Mouse (Mus musculus) liver, embryonic 12.5 days (tissue): ENCODE measurements around the gene Pard3b. TPM values are rescaled to one million over a fixed set of nuclear protein-coding genes. Genes with fewer than 3 reads are reported as not detected.

Experiments
- ATAC-seq: fragments of 200-750 bp; cut with Nextera tagmentation; 2 replicates; pipeline ENCODE4 v1.8.0; 2017; ENCODE audit warnings: moderate number of reproducible peaks, mild to moderate bottlenecking, moderate library complexity
- H3K27ac ChIP-seq: fragments of 300-500 bp; sonication (generic); 2 replicates; pipeline ENCODE4 v1.5.1; 2016; ENCODE audit warnings: mild to moderate bottlenecking
- H3K27me3 ChIP-seq: fragments of 300-500 bp; sonication (generic); replicated peaks from 2 replicates; pipeline ENCODE4 v1.6.1; 2016; ENCODE audit warnings: mild to moderate bottlenecking, moderate library complexity
- H3K36me3 ChIP-seq: fragments of 300-500 bp; sonication (generic); 2 replicates; pipeline ENCODE4 v1.6.1; 2016; ENCODE audit warnings: mild to moderate bottlenecking, moderate library complexity
- H3K4me1 ChIP-seq: fragments of 300-500 bp; sonication (generic); 2 replicates; pipeline ENCODE4 v1.6.1; 2016
- H3K4me2 ChIP-seq: fragments of 300-500 bp; sonication (generic); 2 replicates; pipeline ENCODE4 v1.6.1; 2016; ENCODE audit warnings: mild to moderate bottlenecking, moderate library complexity
- H3K4me3 ChIP-seq: fragments of 300-500 bp; sonication (generic); 2 replicates; pipeline ENCODE4 v1.5.1; 2016; ENCODE audit warnings: mild to moderate bottlenecking, moderate library complexity
- H3K9ac ChIP-seq: fragments of 300-500 bp; sonication (generic); 2 replicates; pipeline ENCODE4 v1.6.1; 2016; ENCODE audit warnings: mild to moderate bottlenecking, moderate library complexity
- H3K9me3 ChIP-seq: fragments of 300-500 bp; sonication (generic); replicated peaks from 2 replicates; pipeline ENCODE4 v1.6.1; 2016; ENCODE audit warnings: mild to moderate bottlenecking, moderate library complexity
- WGBS: fragments of 180-500 bp; shearing (Covaris S2); methylation state at CpG from one replicate; pipeline ENCODE4 v1.1.7; 2016; ENCODE audit not compliant: insufficient replicate concordance; 5-methylcytosine and 5-hydroxymethylcytosine counted together
- polyA plus RNA-seq: library from polyadenylated mRNA; unstranded; fragments of >200 nt; fragmentation: Nextera tagmentation; extraction: Ambion mirVana; gene quantifications from 2 replicates; pipeline ENCODE4 v1.2.1, GENCODE M21; 2016

The Pard3b gene
- polyA plus RNA-seq, 1 experiment from 2014 or later = 6.5 TPM

- H3K9ac ChIP-seq = no peak overlapping the region
- H3K27me3 ChIP-seq = no peaks in the 10 kb centered on the region
- H3K27ac ChIP-seq = no peak overlapping the region
- no peak for ATAC-seq
- WGBS = 67% methylated on average over 5 of the region's 5 CpGs
- no peak overlapping the region for H3K4me2 ChIP-seq
- no peaks in the 10 kb centered on the region for H3K4me1 ChIP-seq
- H3K4me3 ChIP-seq = no peak overlapping the region
- no peaks in the 10 kb centered on the region for H3K36me3 ChIP-seq
- no peaks in the 10 kb centered on the region for H3K9me3 ChIP-seq
Observed at GRCm38 (mm10) chr1:62327743-62328142, 689.1 kb downstream of the Pard3b start.

- Histone ChIP-seq H3K4me1 (no peaks in the 10 kb centered on the region), H3K4me3 (no peak overlapping the region), H3K27me3 (no peaks in the 10 kb centered on the region), H3K36me3 (no peaks in the 10 kb centered on the region), H3K9me3 (no peaks in the 10 kb centered on the region), H3K27ac (no peak overlapping the region), H3K9ac (no peak overlapping the region), H3K4me2 (no peak overlapping the region)
- WGBS = 50% methylated on average over 3 of the region's 3 CpGs
- no peak for ATAC-seq
Observed at GRCm38 (mm10) chr1:62328808-62329207, 690.2 kb downstream of the Pard3b start.

DNA sequence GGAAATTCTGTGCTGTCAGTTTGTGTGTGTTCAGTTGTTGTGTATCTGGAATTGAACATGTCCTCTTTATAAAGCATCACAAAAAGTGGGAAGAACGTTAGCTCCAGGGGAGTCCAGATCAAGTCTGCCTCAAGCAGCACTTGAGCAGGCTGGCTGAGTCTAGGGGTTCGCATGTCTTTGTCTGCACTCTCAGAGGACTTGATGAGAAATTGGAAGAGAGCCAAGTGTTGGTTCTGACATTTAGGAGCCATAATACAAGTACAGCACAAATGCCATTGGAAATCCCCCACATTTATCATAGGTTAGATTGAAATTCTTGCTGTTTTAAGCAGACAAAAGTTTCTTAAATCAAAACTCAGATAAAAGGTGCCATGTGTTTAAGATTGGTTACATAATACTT, 694.4 kb downstream of the Pard3b start:
- Histone ChIP-seq H3K4me2 (no peak overlapping the region), H3K9me3 (no peaks in the 10 kb centered on the region), H3K4me1 (no peaks in the 10 kb centered on the region), H3K27me3 (no peaks in the 10 kb centered on the region), H3K9ac (no peak overlapping the region), H3K36me3 (no peaks in the 10 kb centered on the region), H3K27ac (no peak overlapping the region), H3K4me3 (no peak overlapping the region)
- no peak for ATAC-seq
- WGBS = 62% methylated on average over 2 of the region's 2 CpGs

DNA sequence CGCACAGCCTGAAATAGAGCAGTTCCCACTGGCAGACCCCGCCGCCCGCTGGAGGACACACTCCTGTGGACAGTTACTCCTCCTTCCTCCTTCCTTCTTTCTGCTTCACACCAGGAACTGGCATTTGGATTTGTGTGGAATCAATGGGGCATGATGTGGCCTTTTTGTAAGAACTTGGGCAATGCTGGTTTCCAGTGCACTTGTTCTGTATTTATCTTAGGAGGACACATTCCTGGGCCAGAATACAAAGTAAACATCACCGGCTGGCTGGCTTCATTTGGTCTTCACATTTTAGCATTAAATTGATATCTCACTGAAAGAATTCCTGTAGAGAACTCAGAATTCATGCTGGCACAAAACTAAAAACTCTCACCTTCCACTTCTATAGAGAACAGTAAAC, 695.6 kb downstream of the Pard3b start:
- Histone ChIP-seq H3K27ac (no peak overlapping the region), H3K4me1 (no peaks in the 10 kb centered on the region), H3K4me3 (no peak overlapping the region), H3K27me3 (no peaks in the 10 kb centered on the region), H3K9me3 (no peaks in the 10 kb centered on the region), H3K4me2 (no peak overlapping the region), H3K36me3 (no peaks in the 10 kb centered on the region), H3K9ac (no peak overlapping the region)
- 86% methylated on average over 5 of the region's 5 CpGs for WGBS
- ATAC-seq = no peak

- no peak overlapping the region for H3K9ac ChIP-seq
- no peak overlapping the region for H3K4me2 ChIP-seq
- 56% methylated on average over 1 of the region's 1 CpGs for WGBS
- no peak overlapping the region for H3K4me3 ChIP-seq
- H3K36me3 ChIP-seq = no peaks in the 10 kb centered on the region
- no peaks in the 10 kb centered on the region for H3K4me1 ChIP-seq
- ATAC-seq = no peak
- H3K27me3 ChIP-seq = no peaks in the 10 kb centered on the region
- no peaks in the 10 kb centered on the region for H3K9me3 ChIP-seq
- no peak overlapping the region for H3K27ac ChIP-seq
Observed at GRCm38 (mm10) chr1:62340261-62340660, 701.6 kb downstream of the Pard3b start.

- Histone ChIP-seq H3K9me3 (no peaks in the 10 kb centered on the region), H3K27ac (no peak overlapping the region), H3K27me3 (no peaks in the 10 kb centered on the region), H3K4me2 (no peak overlapping the region), H3K4me3 (no peak overlapping the region), H3K9ac (no peak overlapping the region), H3K36me3 (no peaks in the 10 kb centered on the region), H3K4me1 (no peaks in the 10 kb centered on the region)
- no peak for ATAC-seq
- 83% methylated on average over 4 of the region's 4 CpGs for WGBS
Observed at GRCm38 (mm10) chr1:62344286-62344685, 705.7 kb downstream of the Pard3b start.

DNA sequence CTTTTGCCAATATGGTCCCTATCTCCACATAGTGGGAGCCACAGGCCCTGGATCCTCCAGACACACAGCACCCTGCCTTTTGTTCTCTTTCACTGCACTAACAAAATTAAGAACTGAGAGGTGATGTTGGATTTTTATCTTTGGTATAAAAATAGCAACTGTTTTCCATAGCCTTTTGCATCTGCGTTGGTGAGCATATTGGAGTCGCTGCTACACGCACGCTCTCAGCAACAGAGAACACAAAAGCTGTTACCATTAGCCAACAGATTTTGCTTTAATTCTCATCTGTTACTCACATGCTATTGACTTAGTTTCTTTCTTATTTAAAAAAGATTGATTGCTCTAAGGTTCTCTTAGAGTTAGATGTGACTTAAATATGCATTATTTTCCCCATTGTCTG, 709.7 kb downstream of the Pard3b start:
- Histone ChIP-seq H3K4me1 (no peaks in the 10 kb centered on the region), H3K4me3 (no peak overlapping the region), H3K27me3 (no peaks in the 10 kb centered on the region), H3K4me2 (no peak overlapping the region), H3K27ac (no peak overlapping the region), H3K9me3 (no peaks in the 10 kb centered on the region), H3K36me3 (no peaks in the 10 kb centered on the region), H3K9ac (no peak overlapping the region)
- ATAC-seq = no peak
- 91% methylated on average over 4 of the region's 4 CpGs for WGBS

GRCm38 (mm10) chr1:62355496-62355895, 716.9 kb downstream of the Pard3b start:
- Histone ChIP-seq H3K9me3 (no peaks in the 10 kb centered on the region), H3K36me3 (no peaks in the 10 kb centered on the region), H3K27me3 (no peaks in the 10 kb centered on the region), H3K9ac (no peak overlapping the region), H3K4me3 (no peak overlapping the region), H3K4me2 (no peak overlapping the region), H3K27ac (no peak overlapping the region), H3K4me1 (no peaks in the 10 kb centered on the region)
- WGBS = 51% methylated on average over 4 of the region's 4 CpGs
- ATAC-seq = no peak

GRCm38 (mm10) chr1:62374427-62375050, 735.9 kb downstream of the Pard3b start:
- WGBS = 76% methylated on average over 7 of the region's 7 CpGs
- H3K9me3 ChIP-seq = no peaks in the 10 kb centered on the region

GRCm38 (mm10) chr1:62378335-62378734, 739.7 kb downstream of the Pard3b start:
- H3K4me3 ChIP-seq = no peak overlapping the region
- no peak for ATAC-seq
- peaks cover 16% of the 10 kb centered on the region for H3K4me1 ChIP-seq
- no peaks in the 10 kb centered on the region for H3K27me3 ChIP-seq
- no peak overlapping the region for H3K9ac ChIP-seq
- H3K36me3 ChIP-seq = no peaks in the 10 kb centered on the region
- no peak overlapping the region for H3K4me2 ChIP-seq
- WGBS = 69% methylated on average over 4 of the region's 4 CpGs
- no peaks in the 10 kb centered on the region for H3K9me3 ChIP-seq
- H3K27ac ChIP-seq = no peak overlapping the region

More at GRCm38 (mm10) chr1:62374427-62375050, 735.9 kb downstream of the Pard3b start:
- no peak overlapping the region for H3K9ac ChIP-seq
- no peak overlapping the region for H3K27ac ChIP-seq
- no peaks in the 10 kb centered on the region for H3K36me3 ChIP-seq
- H3K4me1 ChIP-seq = no peaks in the 10 kb centered on the region
- H3K27me3 ChIP-seq = no peaks in the 10 kb centered on the region
- H3K4me2 ChIP-seq = no peak overlapping the region
- ATAC-seq = no peak
- no peak overlapping the region for H3K4me3 ChIP-seq

- Histone ChIP-seq H3K4me2 (peak overlapping the region; percentile 25), H3K27ac (peak overlapping the region; percentile 34; the same call in 1 of the 2 replicates), H3K4me3 (no peak overlapping the region), H3K9ac (no peak overlapping the region), H3K27me3 (no peaks in the 10 kb centered on the region), H3K4me1 (peaks cover 18% of the 10 kb centered on the region), H3K9me3 (no peaks in the 10 kb centered on the region), H3K36me3 (no peaks in the 10 kb centered on the region)
- WGBS = 25% methylated on average over 14 of the region's 14 CpGs
- peak; percentile 91 for ATAC-seq
Observed at GRCm38 (mm10) chr1:62382807-62383514, 744.3 kb downstream of the Pard3b start.

- no peaks in the 10 kb centered on the region for H3K9me3 ChIP-seq
- H3K36me3 ChIP-seq = no peaks in the 10 kb centered on the region
- WGBS = 74% methylated on average over 1 of the region's 1 CpGs
- H3K27ac ChIP-seq = no peak overlapping the region
- peaks cover 18% of the 10 kb centered on the region for H3K4me1 ChIP-seq
- H3K4me2 ChIP-seq = no peak overlapping the region
- H3K4me3 ChIP-seq = no peak overlapping the region
- H3K9ac ChIP-seq = no peak overlapping the region
- H3K27me3 ChIP-seq = no peaks in the 10 kb centered on the region
- no peak for ATAC-seq
Observed at GRCm38 (mm10) chr1:62384241-62384640, 745.6 kb downstream of the Pard3b start.
